Mouse (Mus musculus) embryo, embryonic 10 days (tissue): Measurements from ENCODE around the gene Mpp6.

Experiments
- DNase-seq: peaks from one replicate; pipeline ENCODE4 v3.0.0-alpha.2; 2015; ENCODE audit warnings: low spot score

Mpp6 gene

DNA sequence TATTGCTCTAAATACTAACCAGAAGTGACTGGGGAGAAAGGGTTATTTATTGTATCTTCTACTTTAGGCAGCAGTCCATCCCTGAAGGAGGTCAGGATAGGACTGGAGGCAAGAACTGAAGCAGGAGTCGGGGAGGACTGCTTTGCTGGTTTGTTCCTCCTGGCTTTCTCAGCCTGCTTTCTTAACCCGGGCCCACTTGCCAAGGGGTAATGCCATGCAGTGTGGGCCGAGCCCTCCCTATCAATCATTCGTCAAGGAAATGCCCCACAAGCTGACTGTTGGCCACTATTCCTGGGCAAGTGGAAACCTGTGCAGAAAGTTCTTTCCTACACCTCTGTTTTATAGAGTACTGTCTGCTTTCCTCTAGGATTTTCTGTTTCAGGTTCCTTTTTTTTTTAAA lies 39.3 kb downstream of the Mpp6 start:
- DNase-seq = no peak

- no peak for DNase-seq
Measured at GRCm38 (mm10) chr6:50159842-50160241, 49.8 kb downstream of the Mpp6 start.

DNA sequence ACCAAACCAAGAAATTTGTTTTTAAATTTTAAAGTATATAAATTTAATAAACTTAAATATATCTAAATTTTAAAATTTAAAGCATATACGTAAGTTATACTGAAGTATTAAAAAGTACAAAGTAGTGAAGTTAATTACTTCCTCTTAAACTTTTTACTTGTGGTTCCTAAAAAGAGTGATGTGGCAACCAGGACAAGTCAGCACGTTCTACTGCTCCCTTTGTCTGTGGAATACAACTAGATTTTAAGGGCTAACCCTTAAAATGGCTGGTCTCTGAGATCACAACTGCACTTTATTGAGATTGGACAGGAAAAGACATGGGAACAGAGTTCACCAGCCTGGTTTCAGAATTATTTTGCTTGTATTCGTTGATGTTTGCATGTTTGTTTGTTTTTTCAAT lies 53.0 kb downstream of the Mpp6 start:
- DNase-seq = no peak

- DNase-seq = no peak
Measured at GRCm38 (mm10) chr6:50168821-50169220, 58.8 kb downstream of the Mpp6 start.

GRCm38 (mm10) chr6:50169771-50170170 lies 59.7 kb downstream of the Mpp6 start:
- DNase-seq = no peak

GRCm38 (mm10) chr6:50175736-50176135 lies 65.7 kb downstream of the Mpp6 start:
- DNase-seq = no peak

DNA sequence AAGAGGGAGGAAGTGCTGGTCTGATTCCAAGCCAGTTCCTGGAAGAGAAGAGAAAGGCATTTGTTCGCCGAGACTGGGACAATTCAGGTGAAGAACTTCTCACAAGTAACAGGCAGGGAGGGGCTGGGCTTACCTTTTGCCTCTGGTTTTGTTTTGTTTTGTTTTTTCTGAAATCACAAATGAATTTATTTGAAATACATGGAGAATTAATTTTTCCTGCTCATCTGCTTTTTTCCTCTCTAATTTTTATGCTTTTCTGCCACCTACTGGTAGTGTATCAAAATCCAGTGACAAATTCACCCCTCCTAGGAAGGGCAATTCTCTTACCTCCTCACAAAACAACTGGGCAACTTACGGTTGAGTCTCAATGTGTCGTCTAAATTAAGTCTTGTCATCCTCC lies 70.1 kb downstream of the Mpp6 start:
- DNase-seq = no peak

GRCm38 (mm10) chr6:50187955-50188354 lies 77.9 kb downstream of the Mpp6 start:
- DNase-seq = no peak

GRCm38 (mm10) chr6:50189376-50189775 lies 79.3 kb downstream of the Mpp6 start:
- DNase-seq = no peak

DNA sequence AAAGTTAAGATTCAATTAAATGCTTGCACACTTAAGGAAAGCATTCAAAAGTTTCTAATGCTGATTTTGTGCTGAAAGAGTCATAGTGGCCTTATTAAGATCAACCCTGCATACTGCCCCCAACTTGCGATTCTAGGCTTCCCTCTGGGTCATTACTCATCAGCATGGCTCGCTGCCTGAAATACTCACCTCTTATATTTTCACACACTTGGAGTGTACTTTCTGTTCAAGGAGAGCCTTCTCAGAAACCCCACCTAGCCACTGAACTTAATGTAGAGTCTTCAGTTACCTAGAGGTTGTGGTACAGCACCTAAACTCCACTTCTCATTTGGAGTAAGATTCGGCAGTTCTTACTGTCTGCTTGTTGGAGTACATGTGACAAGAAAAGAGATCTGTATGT lies 81.6 kb downstream of the Mpp6 start:
- DNase-seq = no peak

DNA sequence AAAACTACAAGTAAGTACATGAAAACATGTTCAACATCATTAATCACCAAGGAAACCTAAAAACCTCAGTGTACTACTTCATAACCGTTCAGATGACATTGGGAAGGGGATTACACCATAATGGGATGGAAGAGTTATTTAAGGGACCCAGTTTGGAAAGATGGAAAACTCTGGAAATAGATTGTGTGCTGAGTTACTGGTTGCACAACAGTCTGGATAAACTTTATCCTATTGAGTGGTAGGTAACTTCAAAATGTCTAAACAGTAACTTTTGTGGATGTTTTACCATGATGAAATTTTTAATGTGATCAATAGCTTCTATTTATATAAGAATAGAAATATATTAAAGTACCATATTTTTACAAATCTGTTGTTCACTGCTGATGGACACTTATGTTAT lies 82.1 kb downstream of the Mpp6 start:
- DNase-seq = no peak

- DNase-seq = no peak
Measured at GRCm38 (mm10) chr6:50192822-50193221, 82.8 kb downstream of the Mpp6 start.

- no peak for DNase-seq
Measured at GRCm38 (mm10) chr6:50193851-50194250, 83.8 kb downstream of the Mpp6 start.

DNA sequence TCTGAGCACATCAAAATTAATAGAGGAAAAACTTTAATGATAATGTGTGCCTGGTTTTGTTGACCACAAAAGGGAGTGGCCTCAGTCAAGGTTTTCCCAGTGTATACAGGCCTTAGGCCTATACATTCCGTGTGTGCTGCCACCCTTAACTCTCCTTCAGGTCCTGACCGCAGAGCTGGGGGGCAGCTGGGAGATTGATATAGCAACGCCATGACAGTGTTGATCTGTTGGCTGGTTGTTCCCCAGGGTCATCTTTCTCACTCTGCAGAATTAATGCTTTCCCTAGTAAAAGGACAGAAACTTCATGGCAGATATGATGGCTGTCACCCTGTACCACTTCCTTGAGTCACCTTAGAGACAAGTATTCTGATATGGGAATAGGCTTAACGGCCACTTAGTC lies 94.3 kb downstream of the Mpp6 start:
- no peak for DNase-seq

DNA sequence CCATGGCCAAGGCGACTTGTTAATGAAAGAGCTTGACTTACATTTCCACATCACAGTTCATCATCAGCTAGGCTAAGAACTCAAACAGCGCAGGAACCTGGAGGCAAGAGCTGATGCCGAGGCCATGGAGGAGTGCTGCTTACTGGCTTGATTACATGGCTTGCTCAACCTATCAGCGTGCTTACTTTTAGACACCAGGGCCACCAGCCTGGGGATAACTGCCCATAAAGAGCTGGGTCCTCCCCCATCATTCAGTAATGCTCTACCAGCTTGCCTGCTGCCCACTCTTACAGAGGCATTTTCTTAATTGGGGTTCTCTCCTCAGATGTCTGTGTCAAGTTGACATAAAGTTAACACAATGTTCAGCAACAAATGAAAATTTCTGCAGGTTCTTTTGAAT lies 95.1 kb downstream of the Mpp6 start:
- no peak for DNase-seq

- no peak for DNase-seq
Measured at GRCm38 (mm10) chr6:50214711-50215372, 104.8 kb downstream of the Mpp6 start.

- DNase-seq = no peak
Measured at GRCm38 (mm10) chr6:50215373-50215745, 105.3 kb downstream of the Mpp6 start.

DNA sequence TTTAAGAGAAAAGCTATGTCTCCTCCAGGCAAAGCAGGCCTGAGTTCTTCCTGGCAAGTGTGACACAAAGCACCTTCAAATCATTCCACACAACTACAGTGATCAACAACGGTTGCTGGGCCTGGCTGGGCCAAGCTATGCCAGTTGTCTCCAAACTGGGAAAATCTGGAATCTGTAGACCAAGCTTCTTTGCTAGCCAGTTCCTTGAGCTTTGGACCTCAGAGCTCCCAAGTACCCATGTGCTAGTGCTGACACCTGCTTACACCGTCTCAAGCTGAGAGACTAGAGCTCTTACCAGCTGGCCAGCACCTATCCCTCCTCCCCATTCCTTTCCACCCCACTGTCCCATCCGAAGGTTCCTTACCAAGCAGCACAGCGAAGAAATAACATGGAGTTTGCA lies 105.9 kb downstream of the Mpp6 start:
- no peak for DNase-seq

- DNase-seq = no peak
Measured at GRCm38 (mm10) chr6:50218628-50219027, 108.6 kb downstream of the Mpp6 start.

GRCm38 (mm10) chr6:50219066-50219465 lies 109.0 kb downstream of the Mpp6 start:
- DNase-seq = no peak

GRCm38 (mm10) chr6:50220863-50221262 lies 110.8 kb downstream of the Mpp6 start:
- DNase-seq = peak; percentile 44

DNA sequence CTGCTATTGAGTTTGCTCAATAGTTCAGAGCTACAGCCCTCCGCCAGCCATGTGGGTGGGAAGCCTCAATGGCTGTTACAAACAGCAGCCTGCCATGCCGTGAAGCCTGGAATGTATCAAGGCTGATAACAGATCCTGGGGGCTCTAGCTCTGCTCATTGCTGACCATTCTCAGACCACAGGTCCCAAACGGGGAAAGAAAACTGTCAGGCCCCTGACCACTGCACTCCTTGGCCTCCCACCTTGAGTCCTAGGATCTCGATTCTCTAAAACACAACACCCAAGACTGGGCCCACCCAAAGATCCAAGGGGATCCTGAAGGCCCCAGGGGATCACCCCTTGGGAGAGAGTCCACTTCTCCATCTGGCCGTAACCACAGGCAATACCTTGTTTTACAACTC lies 112.3 kb downstream of the Mpp6 start:
- no peak for DNase-seq

GRCm38 (mm10) chr6:50222986-50223385 lies 112.9 kb downstream of the Mpp6 start:
- no peak for DNase-seq

DNA sequence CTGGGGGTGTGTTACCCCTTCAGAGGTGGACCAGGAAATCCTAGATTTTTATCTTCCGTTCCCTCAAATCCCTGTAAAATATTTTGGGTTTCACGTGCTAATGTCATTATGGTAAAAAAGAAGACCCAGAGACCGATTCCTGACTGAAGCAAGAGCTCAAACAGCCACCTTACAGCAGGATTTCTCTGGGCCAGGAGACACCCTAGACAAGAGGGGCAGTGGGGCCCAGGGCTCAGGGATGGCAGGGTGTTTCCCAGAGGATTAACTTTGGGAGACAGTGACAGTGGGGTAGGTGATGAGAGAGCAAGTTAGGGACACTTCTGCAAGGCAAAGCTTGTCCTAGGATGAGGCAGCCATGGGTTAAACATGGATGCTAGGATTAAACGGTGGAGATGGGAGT lies 113.6 kb downstream of the Mpp6 start:
- DNase-seq = no peak

DNA sequence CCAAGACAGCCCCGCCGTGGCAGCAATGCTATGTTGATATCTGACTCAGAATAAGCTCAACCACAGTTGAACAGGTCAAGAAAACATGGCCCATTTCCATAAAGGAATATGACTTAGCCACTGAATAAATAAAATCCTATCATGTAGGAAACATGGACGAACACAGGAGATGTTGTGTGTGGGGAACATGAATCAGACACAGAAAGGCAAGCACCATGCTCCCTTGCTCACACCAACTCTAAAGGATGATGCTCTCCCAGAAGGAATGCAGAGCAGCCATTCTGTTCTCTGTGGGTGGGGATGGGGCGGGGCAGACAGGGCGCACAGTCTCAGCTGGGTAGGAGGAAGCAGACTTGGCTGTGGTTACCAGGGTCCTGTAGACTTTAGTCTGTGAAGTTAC lies 115.2 kb downstream of the Mpp6 start:
- no peak for DNase-seq
